Mouse (Mus musculus): ENCODE data around the gene Pold2. TPM values are rescaled to one million over a fixed set of nuclear protein-coding genes. Genes with fewer than 3 reads are reported as not detected.

Gene Pold2
- polyA plus RNA-seq (2012) = 732 and 786 TPM in 2 replicates

DNA sequence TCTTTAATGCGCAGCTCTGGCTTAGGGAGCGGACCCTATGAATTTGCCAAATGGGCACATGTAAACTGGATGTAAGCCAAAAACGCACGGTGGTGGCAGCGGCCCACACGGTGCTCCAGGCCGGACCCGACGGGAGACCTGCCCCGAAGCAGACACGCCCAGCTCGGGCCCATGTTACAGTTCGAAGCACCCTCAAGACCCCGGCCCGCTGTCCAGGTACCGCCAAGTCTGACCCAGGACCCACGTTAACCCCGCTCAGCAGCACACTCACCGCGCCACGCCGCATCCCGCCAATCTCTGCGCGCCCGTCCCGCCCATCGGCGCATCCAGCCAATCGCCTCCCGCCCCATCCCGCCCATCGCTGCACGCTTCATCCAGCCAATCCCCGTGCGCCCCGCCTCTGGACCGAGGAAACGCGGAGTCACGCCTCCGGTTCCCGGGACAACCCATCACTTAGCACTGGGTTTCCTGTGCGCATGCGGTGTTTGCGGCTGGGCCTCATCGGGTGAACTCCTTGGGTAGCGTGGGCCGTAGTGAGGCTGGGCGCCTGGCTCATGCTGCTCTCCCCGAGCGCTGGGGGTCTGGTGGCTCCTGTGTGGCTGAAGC, at the start of gene Pold2:
Gene Pold2, minus strand, starts transcription at position 372 of the 606 bp plus-strand sequence.

DNA sequence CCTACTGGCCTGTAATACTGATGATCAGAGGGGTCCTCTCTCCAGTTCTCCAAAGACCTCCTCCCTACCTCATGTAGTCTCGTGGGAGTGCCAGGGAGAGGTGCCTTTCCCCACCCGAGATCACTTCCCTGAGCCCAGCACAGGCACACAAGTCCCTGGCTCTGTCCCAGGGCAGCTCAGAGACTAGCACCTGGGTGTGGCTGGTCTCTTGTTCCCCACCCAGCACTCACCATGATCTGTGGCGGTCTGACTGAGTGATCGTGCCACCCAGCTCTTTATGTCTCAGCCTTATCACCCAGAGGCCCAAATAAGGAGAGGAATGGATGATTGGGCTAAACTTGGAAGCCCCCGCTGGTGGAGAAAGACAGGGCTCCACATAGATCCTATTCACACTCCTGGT, 20.4 kb upstream of the Pold2 start, which contains the start of gene Myl7:
Gene Myl7, minus strand, starts transcription at position 252 of the 400 bp plus-strand sequence.

DNA sequence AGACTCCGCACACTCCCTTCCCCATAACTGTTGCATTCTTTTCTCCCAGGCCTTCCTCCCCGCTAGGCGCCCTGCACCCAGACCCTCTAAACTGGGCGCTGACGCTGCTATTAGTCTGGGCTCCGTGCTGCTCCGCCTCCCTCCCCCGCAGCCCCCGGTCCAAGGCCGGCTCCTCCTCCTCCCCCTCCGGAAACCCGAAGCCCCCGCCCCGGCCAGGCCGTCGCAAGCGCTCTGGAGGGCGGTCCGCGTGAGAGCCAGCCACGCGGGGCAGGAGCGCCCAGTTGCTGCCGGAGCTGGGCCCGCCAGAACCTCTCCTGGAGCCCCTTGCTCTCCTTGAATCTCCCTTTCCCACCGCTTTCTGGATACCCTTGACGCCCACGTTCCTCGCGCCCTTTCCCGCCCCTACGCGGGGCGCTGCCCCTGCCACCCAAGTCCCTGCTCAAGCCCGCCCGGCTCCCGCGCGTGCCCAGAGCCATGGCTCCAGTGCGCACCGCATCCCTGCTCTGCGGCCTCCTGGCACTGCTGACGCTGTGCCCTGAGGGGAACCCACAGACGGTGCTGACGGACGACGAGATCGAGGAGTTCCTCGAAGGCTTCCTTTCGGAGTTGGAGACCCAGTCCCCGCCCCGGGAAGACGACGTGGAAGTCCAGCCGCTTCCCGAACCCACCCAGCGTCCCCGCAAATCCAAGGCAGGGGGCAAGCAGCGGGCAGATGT, 16.3 kb downstream of the Pold2 start, which contains the start of gene Aebp1:
Gene Aebp1, plus strand, starts transcription at position 270 of the 716 bp plus-strand sequence.

DNA sequence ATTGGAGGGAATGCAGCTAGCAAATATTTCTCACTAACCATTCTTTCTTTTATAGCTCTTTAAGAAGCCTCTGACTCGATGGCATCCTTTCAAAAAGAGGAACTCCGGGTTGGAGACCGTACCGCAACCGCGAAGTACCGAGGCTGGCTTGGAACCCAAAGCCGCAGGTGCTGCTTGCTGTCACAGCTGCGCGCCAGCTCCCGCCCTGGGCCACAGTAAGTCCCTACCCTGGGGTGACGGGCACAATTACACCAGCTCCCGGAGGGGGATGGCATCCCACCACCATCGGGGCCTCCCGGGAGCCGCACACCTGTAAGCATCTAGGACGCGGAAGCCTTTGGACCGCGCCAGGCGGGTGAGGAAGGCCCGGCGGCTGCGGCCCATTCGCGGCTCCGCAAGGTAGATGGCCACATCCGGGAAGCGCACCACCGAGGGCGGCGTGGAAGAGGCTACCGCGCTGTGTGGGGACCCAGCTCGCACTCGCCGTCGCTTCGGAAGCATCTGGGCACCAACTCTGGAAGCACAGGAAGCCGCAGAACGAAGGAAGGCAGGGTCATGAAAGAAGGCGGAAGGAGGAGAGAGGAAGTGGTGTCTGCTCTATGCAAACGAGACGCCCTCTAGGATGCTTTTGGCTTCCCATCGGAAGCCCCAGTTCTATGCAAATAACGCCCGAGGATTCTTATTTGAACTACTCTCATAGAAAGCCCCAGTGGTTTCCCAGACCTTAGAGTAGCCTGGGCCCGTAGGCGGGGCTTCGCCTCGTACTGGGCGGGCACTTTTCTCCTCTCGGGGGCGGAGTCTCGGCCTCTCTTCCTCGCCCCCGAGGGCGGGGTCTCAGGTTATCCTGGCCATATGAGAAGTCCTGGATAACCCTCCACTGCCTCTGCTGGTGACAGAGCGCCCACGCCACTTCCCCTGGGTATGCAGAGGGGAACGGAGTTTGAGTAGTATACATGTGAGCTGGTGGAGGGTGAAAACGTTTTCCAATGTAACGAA, 40.5 kb downstream of the Pold2 start, which contains the start of gene Polm:
Gene Polm, minus strand, starts transcription at position 766 of the 996 bp plus-strand sequence.

Other genes with a start within 250 kb of the Pold2 start
- gene Mrps24, start 162.6 kb downstream of the Pold2 start, polyA plus RNA-seq (2012) = 159 and 167 TPM in 2 replicates
- 9.0 and 10.1 TPM in 2 replicates for gene Urgcp, start 115.9 kb downstream of the Pold2 start, polyA plus RNA-seq (2012)
- 157 and 172 TPM in 2 replicates for gene Dbnl, start 89.8 kb downstream of the Pold2 start, polyA plus RNA-seq (2012)
- gene Pgam2, start 74.6 kb downstream of the Pold2 start, polyA plus RNA-seq (2012) = 0.30 and 0.47 TPM in 2 replicates
- 10.3 TPM in 2 replicates for gene Polm, start 40.3 kb downstream of the Pold2 start, polyA plus RNA-seq (2012)
- gene Aebp1, start 16.3 kb downstream of the Pold2 start, polyA plus RNA-seq (2012) = 0.28 and 0.75 TPM in 2 replicates
- gene Myl7, start 20.5 kb upstream of the Pold2 start, polyA plus RNA-seq (2012) = not detected in 2 replicates
- gene Gck, start 71.8 kb upstream of the Pold2 start, polyA plus RNA-seq (2012) = not detected in 2 replicates
- gene Ykt6, start 77.4 kb upstream of the Pold2 start, polyA plus RNA-seq (2012) = 9.9 and 10.5 TPM in 2 replicates
- 0.81 and 0.96 TPM in 2 replicates for gene Camk2b, start 188.1 kb upstream of the Pold2 start, polyA plus RNA-seq (2012)

Data from megakaryocyte-erythroid progenitor cell, adult 5 weeks (primary cell).